Mouse (Mus musculus): ENCODE results near the gene Xpo4. TPM values are rescaled to one million over a fixed set of nuclear protein-coding genes. Genes with fewer than 3 reads are reported as not detected.
A peak's percentile ranks its signal among the peaks of the same experiment; 100 is the strongest.
"Not testable (repeated sequence)": the region's sequence is repeated elsewhere in the genome, so short reads cannot be mapped to it uniquely, and the experiment has no call there.

The Xpo4 gene
- polyA plus RNA-seq, 1 experiment from 2014 or later: 13.0 TPM

DNA sequence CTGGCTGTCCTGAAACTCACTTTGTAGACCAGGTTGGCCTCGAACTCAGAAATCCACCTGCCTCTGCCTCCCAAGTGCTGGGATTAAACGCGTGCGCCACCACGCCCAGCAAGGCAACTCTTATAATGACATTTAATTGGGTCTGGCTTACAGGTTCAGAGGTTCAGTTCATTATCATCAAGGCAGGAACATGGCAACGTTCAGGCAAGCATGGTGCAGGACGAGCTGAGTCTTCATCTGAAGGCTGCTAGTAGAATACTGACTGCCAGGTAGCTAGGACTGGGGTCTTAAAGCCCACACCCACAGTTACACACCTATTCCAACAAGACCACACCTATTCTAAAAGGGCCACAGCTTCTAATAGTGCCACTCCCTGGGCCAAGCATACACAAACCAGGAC is 22.8 kb upstream of the Xpo4 start:
- H3K4me1 ChIP-seq (ENCODE audit: control insufficient read depth, insufficient read depth, low read length); H3K9ac ChIP-seq (ENCODE audit: low read length); ATAC-seq (replicated peaks; ENCODE audit: extremely low read depth, insufficient read depth, low FRiP score); H3K4me2 ChIP-seq (ENCODE audit: low read depth, low read length); H3K27ac ChIP-seq (ENCODE audit: low read length); H3K27me3 ChIP-seq (ENCODE audit: control insufficient read depth, insufficient read depth, low read length); H3K9me3 ChIP-seq (replicated peaks; ENCODE audit: control insufficient read depth, low read length); H3K4me3 ChIP-seq (ENCODE audit: low read length): not testable (repeated sequence)
- 93% methylated on average over 7 of the region's 7 CpGs for WGBS
- H3K36me3 ChIP-seq (ENCODE audit: control insufficient read depth, insufficient read depth): peaks cover 24% of the 10 kb centered on the region

GRCm38 (mm10) chr14:57687441-57687840 is 22.2 kb upstream of the Xpo4 start:
- Histone ChIP-seq H3K9me3 (replicated peaks; ENCODE audit: control insufficient read depth, low read length) (no peaks in the 10 kb centered on the region), H3K4me2 (ENCODE audit: low read depth, low read length) (no peak overlapping the region), H3K4me1 (ENCODE audit: control insufficient read depth, insufficient read depth, low read length) (no peaks in the 10 kb centered on the region), H3K9ac (ENCODE audit: low read length) (no peak overlapping the region), H3K27me3 (ENCODE audit: control insufficient read depth, insufficient read depth, low read length) (no peaks in the 10 kb centered on the region), H3K4me3 (ENCODE audit: low read length) (no peak overlapping the region), H3K27ac (ENCODE audit: low read length) (no peak overlapping the region), H3K36me3 (ENCODE audit: control insufficient read depth, insufficient read depth) (peaks cover 19% of the 10 kb centered on the region)
- no peak for ATAC-seq (replicated peaks; ENCODE audit: extremely low read depth, insufficient read depth, low FRiP score)
- WGBS: 81% methylated on average over 5 of the region's 5 CpGs

DNA sequence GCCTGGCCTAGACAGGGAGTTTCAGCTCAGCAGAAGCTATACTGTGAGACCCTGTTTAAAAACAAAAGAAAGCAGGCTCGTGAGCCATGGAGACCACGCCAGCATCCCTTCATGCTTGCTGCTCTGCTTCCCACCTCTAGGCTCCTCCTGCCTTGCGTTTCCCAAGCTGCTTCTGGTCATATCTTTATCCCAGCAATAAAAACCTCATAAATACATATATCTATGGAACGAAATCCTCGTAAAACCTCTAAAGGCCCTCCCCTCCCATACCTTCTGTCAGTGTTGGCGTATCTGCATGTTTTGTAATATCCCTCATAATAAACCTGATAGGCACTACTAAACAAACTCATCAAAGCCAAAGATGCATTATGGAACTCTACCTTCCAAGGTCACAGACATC is 21.4 kb upstream of the Xpo4 start:
- no peaks in the 10 kb centered on the region for H3K9me3 ChIP-seq (replicated peaks; ENCODE audit: control insufficient read depth, low read length)
- no peak for ATAC-seq (replicated peaks; ENCODE audit: extremely low read depth, insufficient read depth, low FRiP score)
- H3K4me1 ChIP-seq (ENCODE audit: control insufficient read depth, insufficient read depth, low read length): no peaks in the 10 kb centered on the region
- peaks cover 19% of the 10 kb centered on the region for H3K36me3 ChIP-seq (ENCODE audit: control insufficient read depth, insufficient read depth)
- H3K9ac ChIP-seq (ENCODE audit: low read length): no peak overlapping the region
- H3K4me2 ChIP-seq (ENCODE audit: low read depth, low read length): no peak overlapping the region
- no peak overlapping the region for H3K4me3 ChIP-seq (ENCODE audit: low read length)
- no peak overlapping the region for H3K27ac ChIP-seq (ENCODE audit: low read length)
- 88% methylated on average over 6 of the region's 6 CpGs for WGBS
- H3K27me3 ChIP-seq (ENCODE audit: control insufficient read depth, insufficient read depth, low read length): no peaks in the 10 kb centered on the region

DNA sequence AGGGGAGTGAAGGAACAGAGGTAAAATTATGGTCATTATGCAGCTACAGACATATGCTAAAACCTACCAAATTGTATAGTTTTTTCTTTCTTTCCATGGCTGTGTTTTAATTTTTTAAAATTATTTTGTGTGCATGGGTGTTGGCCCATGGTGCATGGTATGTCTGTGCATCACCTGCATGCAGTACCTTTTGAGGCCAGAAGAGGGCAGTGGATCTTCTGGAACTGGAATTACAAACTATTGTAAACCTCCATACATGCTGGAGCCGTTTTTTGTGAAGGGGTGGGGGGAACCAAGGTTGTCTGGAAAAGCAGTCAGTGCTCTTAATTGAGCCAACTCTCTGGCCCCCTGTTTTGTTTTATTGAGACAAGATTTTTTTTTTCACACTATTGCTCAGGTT is 19.3 kb upstream of the Xpo4 start:
- no peak for ATAC-seq (replicated peaks; ENCODE audit: extremely low read depth, insufficient read depth, low FRiP score)
- Histone ChIP-seq H3K27me3 (ENCODE audit: control insufficient read depth, insufficient read depth, low read length) (no peaks in the 10 kb centered on the region), H3K4me1 (ENCODE audit: control insufficient read depth, insufficient read depth, low read length) (no peaks in the 10 kb centered on the region), H3K4me3 (ENCODE audit: low read length) (no peak overlapping the region), H3K9me3 (replicated peaks; ENCODE audit: control insufficient read depth, low read length) (no peaks in the 10 kb centered on the region), H3K4me2 (ENCODE audit: low read depth, low read length) (no peak overlapping the region), H3K9ac (ENCODE audit: low read length) (no peak overlapping the region), H3K27ac (ENCODE audit: low read length) (no peak overlapping the region), H3K36me3 (ENCODE audit: control insufficient read depth, insufficient read depth) (peaks cover 8% of the 10 kb centered on the region)
- WGBS: 3% methylated on average over 1 of the region's 1 CpGs

- no peaks in the 10 kb centered on the region for H3K36me3 ChIP-seq (ENCODE audit: control insufficient read depth, insufficient read depth)
- 83% methylated on average over 4 of the region's 4 CpGs for WGBS
- no peak overlapping the region for H3K9ac ChIP-seq (ENCODE audit: low read length)
- no peak overlapping the region for H3K27ac ChIP-seq (ENCODE audit: low read length)
- H3K9me3 ChIP-seq (replicated peaks; ENCODE audit: control insufficient read depth, low read length): no peaks in the 10 kb centered on the region
- no peaks in the 10 kb centered on the region for H3K4me1 ChIP-seq (ENCODE audit: control insufficient read depth, insufficient read depth, low read length)
- no peak overlapping the region for H3K4me3 ChIP-seq (ENCODE audit: low read length)
- no peak overlapping the region for H3K4me2 ChIP-seq (ENCODE audit: low read depth, low read length)
- H3K27me3 ChIP-seq (ENCODE audit: control insufficient read depth, insufficient read depth, low read length): no peaks in the 10 kb centered on the region
- no peak for ATAC-seq (replicated peaks; ENCODE audit: extremely low read depth, insufficient read depth, low FRiP score)
Measured at GRCm38 (mm10) chr14:57682751-57683150, 17.5 kb upstream of the Xpo4 start.

DNA sequence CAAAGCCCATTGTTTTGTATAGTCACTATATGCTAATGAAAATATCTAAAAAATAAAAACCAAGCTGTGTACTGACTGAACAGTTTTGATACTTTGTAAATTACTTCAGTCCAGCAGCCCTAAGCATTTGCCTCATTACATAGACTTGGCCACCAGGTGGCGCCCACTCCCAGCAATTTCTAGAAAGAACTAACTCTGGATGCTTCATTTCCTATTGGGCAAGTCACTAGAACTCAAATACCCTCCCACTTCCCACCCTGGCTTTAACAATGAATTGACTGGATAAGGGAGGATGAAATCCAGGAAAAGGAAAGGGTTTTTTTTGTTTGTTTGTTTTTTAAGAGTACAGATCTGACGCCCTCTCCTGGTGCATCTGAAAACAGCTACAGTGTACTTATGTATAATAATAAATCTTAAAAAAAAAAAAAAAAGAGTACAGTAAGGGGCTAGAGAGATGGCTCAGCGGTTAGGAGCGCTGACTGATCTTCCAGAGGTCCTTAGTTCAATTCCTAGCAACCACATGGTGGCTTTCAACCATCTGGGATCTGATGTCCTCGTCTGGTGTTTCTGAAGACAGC is 14.8 kb upstream of the Xpo4 start:
- WGBS: 42% methylated on average over 5 of the region's 5 CpGs
- H3K36me3 ChIP-seq (ENCODE audit: control insufficient read depth, insufficient read depth): no peaks in the 10 kb centered on the region

GRCm38 (mm10) chr14:57679523-57679922 is 14.3 kb upstream of the Xpo4 start:
- no peaks in the 10 kb centered on the region for H3K9me3 ChIP-seq (replicated peaks; ENCODE audit: control insufficient read depth, low read length)
- no peak overlapping the region for H3K27ac ChIP-seq (ENCODE audit: low read length)
- no peak; the same call in 1 of the 2 replicates for ATAC-seq (replicated peaks; ENCODE audit: extremely low read depth, insufficient read depth, low FRiP score)
- H3K9ac ChIP-seq (ENCODE audit: low read length): no peak overlapping the region
- H3K4me2 ChIP-seq (ENCODE audit: low read depth, low read length): no peak overlapping the region
- no peak overlapping the region for H3K4me3 ChIP-seq (ENCODE audit: low read length)
- H3K4me1 ChIP-seq (ENCODE audit: control insufficient read depth, insufficient read depth, low read length): no peaks in the 10 kb centered on the region
- no peaks in the 10 kb centered on the region for H3K27me3 ChIP-seq (ENCODE audit: control insufficient read depth, insufficient read depth, low read length)
- no peaks in the 10 kb centered on the region for H3K36me3 ChIP-seq (ENCODE audit: control insufficient read depth, insufficient read depth)
- WGBS: 22% methylated on average over 1 of the region's 1 CpGs

More for the DNA sequence above, 14.8 kb upstream of the Xpo4 start:
- no peaks in the 10 kb centered on the region for H3K9me3 ChIP-seq (replicated peaks; ENCODE audit: control insufficient read depth, low read length)
- H3K4me3 ChIP-seq (ENCODE audit: low read length): no peak overlapping the region
- H3K27me3 ChIP-seq (ENCODE audit: control insufficient read depth, insufficient read depth, low read length): no peaks in the 10 kb centered on the region
- H3K27ac ChIP-seq (ENCODE audit: low read length): no peak overlapping the region
- H3K4me2 ChIP-seq (ENCODE audit: low read depth, low read length): no peak overlapping the region
- H3K4me1 ChIP-seq (ENCODE audit: control insufficient read depth, insufficient read depth, low read length): no peaks in the 10 kb centered on the region
- peak; percentile 32 for ATAC-seq (replicated peaks; ENCODE audit: extremely low read depth, insufficient read depth, low FRiP score)
- H3K9ac ChIP-seq (ENCODE audit: low read length): no peak overlapping the region

GRCm38 (mm10) chr14:57675481-57675880 is 10.3 kb upstream of the Xpo4 start:
- Histone ChIP-seq H3K9me3 (replicated peaks; ENCODE audit: control insufficient read depth, low read length) (no peaks in the 10 kb centered on the region), H3K27me3 (ENCODE audit: control insufficient read depth, insufficient read depth, low read length) (no peaks in the 10 kb centered on the region), H3K4me3 (ENCODE audit: low read length) (no peak overlapping the region), H3K27ac (ENCODE audit: low read length) (no peak overlapping the region), H3K4me1 (ENCODE audit: control insufficient read depth, insufficient read depth, low read length) (no peaks in the 10 kb centered on the region), H3K9ac (ENCODE audit: low read length) (no peak overlapping the region), H3K4me2 (ENCODE audit: low read depth, low read length) (no peak overlapping the region), H3K36me3 (ENCODE audit: control insufficient read depth, insufficient read depth) (no peaks in the 10 kb centered on the region)
- ATAC-seq (replicated peaks; ENCODE audit: extremely low read depth, insufficient read depth, low FRiP score): no peak
- WGBS: 59% methylated on average over 2 of the region's 2 CpGs

DNA sequence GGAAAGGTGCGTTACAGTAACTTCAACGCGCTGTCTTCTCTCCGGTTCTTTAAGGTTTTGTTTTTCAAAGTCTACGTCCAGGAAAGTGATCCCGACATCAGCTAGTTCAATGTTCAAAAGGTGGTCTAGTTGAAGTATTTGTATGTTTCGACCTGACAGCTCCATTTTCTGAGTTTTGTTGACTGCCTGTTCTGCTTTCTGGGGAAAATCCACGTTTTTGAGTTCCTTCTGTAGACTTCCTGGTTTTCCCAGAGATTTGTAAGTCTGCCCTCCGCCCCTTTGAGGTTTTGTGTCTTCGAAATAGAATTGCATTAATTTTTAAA is 359 bp upstream of the Xpo4 start:
- peak overlapping the region; percentile 94; the same call in 1 of the 2 replicates for H3K27ac ChIP-seq (ENCODE audit: low read length)
- no peaks in the 10 kb centered on the region for H3K9me3 ChIP-seq (replicated peaks; ENCODE audit: control insufficient read depth, low read length)
- peak overlapping the region; percentile 97 for H3K4me3 ChIP-seq (ENCODE audit: low read length)
- 6% methylated on average over 10 of the region's 10 CpGs for WGBS
- H3K36me3 ChIP-seq (ENCODE audit: control insufficient read depth, insufficient read depth): no peaks in the 10 kb centered on the region
- H3K4me1 ChIP-seq (ENCODE audit: control insufficient read depth, insufficient read depth, low read length): peaks cover 9% of the 10 kb centered on the region
- ATAC-seq (replicated peaks; ENCODE audit: extremely low read depth, insufficient read depth, low FRiP score): no peak
- H3K27me3 ChIP-seq (ENCODE audit: control insufficient read depth, insufficient read depth, low read length): no peaks in the 10 kb centered on the region
- H3K4me2 ChIP-seq (ENCODE audit: low read depth, low read length): peak overlapping the region; percentile 92
- H3K9ac ChIP-seq (ENCODE audit: low read length): peak overlapping the region; percentile 93

All from heart, embryonic 16.5 days (tissue).